20 mouse cellular contexts compared by ENCODE assay signal in the genomic region with DNA sequence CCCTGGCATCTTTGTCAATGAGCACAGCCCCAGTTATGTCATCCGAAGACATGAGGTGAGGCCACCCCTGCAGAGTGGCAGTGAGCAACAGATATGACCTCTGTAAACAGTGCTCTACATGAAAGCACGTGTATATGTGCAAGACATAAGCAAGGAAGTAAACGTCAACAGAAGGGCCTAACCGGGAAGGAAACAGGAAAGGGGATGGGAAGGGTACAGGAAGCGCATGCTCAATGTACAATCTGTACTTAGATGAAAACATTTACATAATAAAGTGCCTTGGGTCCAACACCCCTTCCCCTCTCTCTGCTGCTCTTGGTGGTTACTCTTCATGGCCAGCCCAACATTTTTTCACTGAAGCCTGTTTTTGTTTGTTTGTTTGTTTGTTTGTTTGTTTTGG.
A peak's percentile ranks its signal among the peaks of the same experiment; 100 is the strongest.
DNase-seq lines count a peak whose midpoint lies in the region; ATAC-seq and TF ChIP-seq lines count a peak whose summit lies in the region.
"Had no signal": no experiment of that assay in that cellular context is flagged by ENCODE, and none has a peak within 500 bp of the region (broad histone marks: within the 10 kb centered on the region; RNA-seq: fewer than 3 reads in every experiment).

No protein-coding gene starts in this region.

- H3K4me1 ChIP-seq in lung, postnatal 0 days (ENCODE audit: insufficient read depth, low read depth, low read length): no peaks in the 10 kb centered on the region
- H3K4me1 ChIP-seq: embryonic facial prominence, embryonic 10.5 days; embryonic facial prominence, embryonic 12.5 days; forebrain, embryonic 13.5 days; forebrain, embryonic 15.5 days had no signal

- DNase-seq in lung, postnatal 0 days (ENCODE audit: low spot score): peak; percentile 21
- DNase-seq in lung, postnatal 14 days: no peak
- DNase-seq in lung, postnatal 10 days: peak; percentile 4
- DNase-seq in lung, postnatal 36 days: peak; percentile 19
- no peak for DNase-seq in testis, postnatal 10 days (ENCODE audit: low spot score)
- DNase-seq in heart, adult 8-10 months (ENCODE audit: low spot score): no peak
- DNase-seq: adrenal gland, adult 2 months; adrenal gland, postnatal 10 days; adrenal gland, postnatal 25 days; cerebellum, adult 11 months; cerebellum, adult 18-20 months; cerebellum, adult 8-10 months; cerebellum, adult 9-11 months; cerebellum, postnatal 14 days; cerebellum, postnatal 36 days; embryo, embryonic 11 days had no signal

- H3K9me3 ChIP-seq in lung, postnatal 0 days (ENCODE audit: low read length): no peaks in the 10 kb centered on the region
- H3K9me3 ChIP-seq: embryonic facial prominence, embryonic 10.5 days; embryonic facial prominence, embryonic 12.5 days; forebrain, embryonic 13.5 days; forebrain, embryonic 15.5 days had no signal

- H3K27ac ChIP-seq in lung, postnatal 0 days (ENCODE audit: low read length): no peak overlapping the region
- H3K27ac ChIP-seq: embryonic facial prominence, embryonic 10.5 days; embryonic facial prominence, embryonic 12.5 days; forebrain, embryonic 13.5 days; forebrain, embryonic 15.5 days had no signal

- ATAC-seq in lung, postnatal 0 days: peak; percentile 74
- ATAC-seq: forebrain, embryonic 13.5 days; forebrain, embryonic 15.5 days had no signal

- peak; percentile 98 for TF ChIP-seq EP300 in lung, postnatal 0 days (IDR thresholded peaks at IDR 0.05)

- no peak overlapping the region for H3K4me2 ChIP-seq in lung, postnatal 0 days (replicated peaks; ENCODE audit: low read depth, low read length)
- H3K4me2 ChIP-seq: embryonic facial prominence, embryonic 12.5 days; forebrain, embryonic 13.5 days; forebrain, embryonic 15.5 days had no signal

- WGBS in lung, postnatal 0 days: 44% methylated on average over 5 of the region's 5 CpGs

- no peak overlapping the region for H3K4me3 ChIP-seq in lung, postnatal 0 days (ENCODE audit: low read depth, low read length)
- H3K4me3 ChIP-seq: embryonic facial prominence, embryonic 10.5 days; embryonic facial prominence, embryonic 12.5 days; forebrain, embryonic 13.5 days; forebrain, embryonic 15.5 days had no signal

- no peaks in the 10 kb centered on the region for H3K27me3 ChIP-seq in lung, postnatal 0 days (replicated peaks; ENCODE audit: insufficient read depth, low read length)
- H3K27me3 ChIP-seq: embryonic facial prominence, embryonic 12.5 days; forebrain, embryonic 13.5 days; forebrain, embryonic 15.5 days had no signal

- TF ChIP-seq CTCF in lung, postnatal 0 days (IDR thresholded peaks at IDR 0.05): no peak

- H3K36me3 ChIP-seq in lung, postnatal 0 days (ENCODE audit: insufficient read depth, low read length): no peaks in the 10 kb centered on the region
- H3K36me3 ChIP-seq: embryonic facial prominence, embryonic 10.5 days; embryonic facial prominence, embryonic 12.5 days; forebrain, embryonic 15.5 days had no signal

- H3K9ac ChIP-seq in lung, postnatal 0 days (replicated peaks; ENCODE audit: low read depth): no peak overlapping the region
- H3K9ac ChIP-seq: embryonic facial prominence, embryonic 12.5 days; forebrain, embryonic 13.5 days; forebrain, embryonic 15.5 days had no signal

Comparison
In these comparisons a context has a peak if more than half of its experiments do, and no peak if none do; other contexts are left out.
1. DNase-seq: peak in lung, postnatal 0 days (single experiment), lung, postnatal 10 days (single experiment) and lung, postnatal 36 days (single experiment); none in lung, postnatal 14 days (single experiment), testis, postnatal 10 days (single experiment) and heart, adult 8-10 months (single experiment).